Mouse (Mus musculus): ENCODE results near the gene Ptgdr2.

Gene Ptgdr2

DNA sequence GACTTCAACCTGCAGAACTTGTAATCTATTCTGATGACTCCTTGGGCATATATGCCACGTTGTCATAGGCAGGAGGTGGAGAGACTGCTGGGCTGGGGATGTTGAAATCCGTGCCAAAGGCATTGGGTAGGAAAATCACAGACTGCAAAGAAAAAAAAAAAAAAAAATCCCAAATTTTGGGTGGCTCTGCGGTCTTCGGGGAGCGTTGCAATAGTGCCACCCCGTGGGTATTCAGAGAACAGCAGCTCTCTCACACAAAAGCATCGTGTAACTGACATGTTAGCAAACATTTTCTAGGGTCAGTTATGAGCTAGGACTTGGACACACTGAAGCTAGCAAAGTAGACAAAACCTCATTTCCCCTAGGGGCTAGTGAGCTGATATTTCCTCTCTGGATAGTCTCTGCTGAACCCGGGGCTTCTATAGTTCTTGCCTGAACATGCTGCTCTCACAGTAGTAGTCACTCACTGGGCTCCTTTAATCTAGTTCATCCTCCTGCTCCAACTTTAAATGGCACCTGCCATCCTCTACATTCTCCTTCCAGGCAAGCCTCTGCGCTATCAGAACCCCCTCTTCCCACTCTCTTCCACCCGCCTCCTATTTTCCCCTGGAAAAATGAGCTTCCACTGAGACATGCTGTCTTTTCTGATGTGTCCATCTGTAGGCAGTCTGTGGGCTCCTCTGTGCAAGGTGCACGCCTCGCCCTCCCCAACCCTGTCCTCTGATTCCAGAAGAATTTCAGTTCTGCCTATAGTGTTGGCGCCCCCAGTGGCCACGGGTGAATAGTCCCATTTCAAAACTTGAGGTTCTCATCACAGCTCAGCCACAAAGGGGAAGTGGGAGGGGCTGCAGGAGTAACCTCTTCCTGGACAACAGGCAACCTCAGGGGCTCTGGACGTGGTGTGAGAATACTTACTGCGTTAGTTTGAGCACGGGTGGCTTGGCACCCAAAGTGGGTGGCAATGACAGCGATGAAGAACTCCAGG is 42.5 kb downstream of the Ptgdr2 start:
- DNase-seq: peak; percentile 94

DNA sequence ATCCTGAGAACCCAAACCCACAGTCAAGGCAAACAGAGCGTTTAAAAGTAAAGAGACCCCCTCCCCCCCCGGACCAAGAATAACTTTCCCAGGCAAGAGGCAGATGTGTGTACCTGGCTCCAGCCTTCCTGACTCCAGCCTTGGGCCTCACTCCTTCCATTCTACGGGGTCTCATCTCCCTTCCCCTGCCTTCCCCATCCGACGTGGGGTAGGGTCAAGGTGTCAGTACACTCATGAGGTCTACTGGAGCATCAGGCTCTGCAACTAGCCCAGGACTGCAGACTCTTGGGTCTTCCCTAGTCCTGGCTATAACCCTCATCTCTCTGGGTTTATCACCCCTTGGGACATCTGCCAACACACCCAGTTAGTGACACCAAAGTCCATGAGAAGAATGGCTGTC is 43.2 kb downstream of the Ptgdr2 start:
- no peak for DNase-seq

DNA sequence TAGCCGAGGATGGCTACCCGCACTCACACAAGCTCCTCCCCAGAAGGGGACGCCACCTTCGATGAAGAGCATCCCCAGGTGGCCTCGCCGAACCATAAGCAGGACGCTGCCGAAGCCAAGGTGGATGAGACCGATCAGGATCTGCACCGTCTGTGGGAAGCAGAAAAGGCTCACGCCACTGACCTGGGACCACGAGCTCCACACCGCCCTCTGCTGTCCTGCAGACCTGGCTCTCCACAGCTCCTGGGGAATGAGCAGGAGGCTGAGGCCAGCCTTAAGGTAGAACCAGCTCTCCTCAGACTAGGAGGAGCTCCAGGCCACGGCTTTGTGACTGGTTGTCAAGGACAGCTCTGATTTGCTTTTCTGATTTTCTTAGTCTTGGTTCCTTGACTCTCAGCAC is 46.2 kb downstream of the Ptgdr2 start:
- peak; percentile 66 for DNase-seq

DNA sequence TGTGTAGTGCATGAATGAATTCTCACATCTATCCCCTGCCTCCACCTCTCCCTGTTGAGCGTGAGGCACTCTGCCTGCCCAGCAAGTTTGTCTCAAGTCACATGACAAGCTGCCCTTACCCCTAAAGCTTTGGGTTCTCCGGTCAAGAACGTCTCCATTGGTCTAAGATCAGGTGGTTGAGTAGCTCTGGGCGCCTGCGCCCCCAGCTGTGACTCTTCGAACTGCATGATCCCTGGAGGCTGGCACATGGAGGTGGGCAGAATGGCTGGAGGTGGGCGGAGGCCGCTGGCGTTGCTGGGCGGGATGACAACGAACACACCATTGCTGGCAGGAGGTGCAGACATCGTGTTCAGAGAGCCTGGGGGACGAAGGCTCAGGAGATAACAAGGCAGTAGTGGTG is 47.6 kb downstream of the Ptgdr2 start:
- DNase-seq: no peak

DNA sequence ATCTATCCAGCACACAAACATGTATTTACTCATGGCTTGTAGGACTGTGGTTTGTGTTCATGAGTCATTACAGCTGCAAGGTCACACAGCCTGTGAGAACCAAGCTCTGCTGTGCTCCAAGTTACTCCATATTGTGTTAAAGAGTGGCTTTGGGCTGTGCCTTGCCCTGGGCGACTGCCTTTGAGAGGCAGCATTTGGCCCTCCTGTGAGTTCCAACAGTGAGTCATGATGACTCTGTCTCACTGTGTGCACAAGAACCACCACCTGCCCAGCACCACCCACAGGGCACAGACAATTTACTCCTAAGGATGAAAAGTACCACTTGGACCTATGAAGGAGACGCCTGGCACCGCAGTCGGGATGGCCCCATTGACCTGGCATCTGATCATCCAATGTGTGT is 48.9 kb downstream of the Ptgdr2 start:
- DNase-seq: no peak

DNA sequence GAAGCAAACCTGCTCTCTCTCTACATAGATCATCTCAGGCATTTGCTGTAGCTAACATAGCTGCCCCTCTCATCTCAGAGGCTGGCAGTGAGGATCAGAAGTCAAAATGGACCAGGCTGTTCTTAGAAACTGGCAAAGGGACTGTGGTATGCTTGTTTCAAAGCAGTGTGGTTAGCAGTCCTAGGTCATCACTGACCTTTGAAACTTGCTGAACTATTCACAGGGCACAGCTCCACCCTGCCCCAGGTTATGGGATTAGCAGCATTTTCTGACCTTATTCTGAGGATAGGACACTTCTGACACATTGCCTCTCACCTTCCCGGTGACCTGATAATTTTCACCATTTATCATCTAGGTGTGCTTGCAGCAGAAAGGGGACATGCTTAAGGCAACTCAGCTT is 51.6 kb downstream of the Ptgdr2 start:
- DNase-seq: no peak

DNA sequence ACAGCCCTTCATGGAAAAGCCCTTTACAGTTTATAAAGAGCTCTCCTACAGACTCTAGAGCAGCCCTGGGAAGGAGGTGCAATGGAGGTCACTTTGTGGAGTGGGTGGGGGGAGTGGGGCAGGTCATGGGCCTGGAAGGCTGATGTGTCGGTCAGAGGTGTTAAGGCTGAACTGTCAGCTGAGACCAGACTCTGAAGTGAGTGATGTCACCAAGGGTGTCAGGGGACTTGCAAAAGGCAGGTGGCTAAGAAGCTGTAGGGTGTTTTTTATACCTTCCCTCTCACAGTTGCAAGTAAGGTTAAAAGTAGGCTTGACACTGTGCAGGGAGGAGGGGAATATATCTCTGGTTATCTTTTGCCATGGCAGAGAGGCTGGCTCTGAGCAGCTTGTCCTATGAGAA is 53.8 kb downstream of the Ptgdr2 start:
- no peak for DNase-seq

DNA sequence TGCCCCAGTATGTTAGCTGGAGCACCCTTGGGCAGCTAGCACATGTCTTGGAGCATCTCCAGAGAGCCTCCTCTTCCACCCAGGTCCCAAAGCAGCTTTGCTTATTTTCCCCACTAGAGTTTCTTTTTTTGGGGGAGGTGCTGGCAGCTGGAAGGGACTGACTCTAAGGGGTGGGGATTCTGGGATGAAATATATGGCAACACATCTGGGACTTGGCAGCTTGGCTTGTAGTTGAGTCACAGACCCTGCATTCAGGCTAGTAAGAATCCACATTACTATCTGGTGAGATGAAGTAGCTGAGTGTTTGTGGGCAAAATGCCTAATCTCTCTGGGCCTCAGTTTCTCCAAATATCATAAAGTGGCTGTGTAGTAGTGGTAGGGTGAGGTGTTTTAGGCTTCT is 55.0 kb downstream of the Ptgdr2 start:
- no peak for DNase-seq
